Mouse (Mus musculus) heart, postnatal 0 days (tissue): ENCODE data around the gene Exoc8.

Source experiments
- CTCF ChIP-seq: IDR thresholded peaks from 2 replicates; pipeline ENCODE4 v1.5.1; 2016; ENCODE audit warnings: antibody characterized with exemption, control low read depth, low read depth
- EP300 ChIP-seq: IDR thresholded peaks from 2 replicates; pipeline ENCODE4 v1.6.1; 2016; ENCODE audit warnings: antibody characterized with exemption, low read depth

DNA sequence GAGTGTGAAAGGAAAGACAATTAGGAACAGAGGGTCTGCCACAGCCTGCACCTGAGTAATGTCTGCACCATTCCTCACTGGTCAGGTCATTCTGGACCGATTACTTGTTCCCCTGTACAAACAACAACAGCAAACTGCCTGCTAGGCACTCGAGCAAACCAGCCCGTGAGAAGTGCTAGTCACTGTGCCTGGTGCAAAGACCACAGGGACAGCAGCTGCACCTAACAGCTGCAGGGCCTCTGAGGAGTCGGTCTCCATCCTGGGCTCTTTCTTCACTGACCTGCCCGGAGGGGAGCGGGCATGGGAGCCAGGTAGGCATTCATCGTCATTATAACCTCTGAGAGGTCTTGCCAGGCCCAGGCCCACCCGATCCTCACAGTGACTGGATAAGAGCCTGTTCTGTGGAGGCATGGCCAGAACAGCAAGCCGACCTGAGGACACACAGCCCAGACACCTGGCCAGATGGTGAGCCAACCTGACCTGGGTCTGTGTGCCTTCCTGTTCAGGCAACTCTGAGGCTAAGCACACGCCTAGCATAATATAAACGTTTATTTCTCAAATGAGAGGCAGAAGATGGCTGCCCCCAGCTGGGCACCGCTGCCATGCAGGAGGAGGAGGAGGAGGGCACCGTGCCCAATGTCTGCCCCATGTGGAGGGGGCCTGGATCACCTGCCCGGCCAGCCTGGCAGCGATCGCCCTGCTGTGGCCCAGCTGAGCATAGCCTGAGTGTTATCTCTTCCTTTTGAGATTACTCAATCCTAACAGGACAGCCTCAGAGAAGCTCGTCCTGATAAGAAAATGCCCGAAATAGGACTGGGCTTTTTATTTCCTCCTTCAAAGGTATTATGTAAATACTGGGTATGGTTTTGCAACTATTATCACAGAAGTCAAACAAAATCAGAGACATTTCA, 24.1 kb upstream of the Exoc8 start:
- TF ChIP-seq CTCF (no peak; the same call in 1 of the 2 replicates), EP300 (peak; percentile 44; the same call in 1 of the 2 replicates)
